Mouse (Mus musculus): ENCODE data around the gene Gja3.

DNA sequence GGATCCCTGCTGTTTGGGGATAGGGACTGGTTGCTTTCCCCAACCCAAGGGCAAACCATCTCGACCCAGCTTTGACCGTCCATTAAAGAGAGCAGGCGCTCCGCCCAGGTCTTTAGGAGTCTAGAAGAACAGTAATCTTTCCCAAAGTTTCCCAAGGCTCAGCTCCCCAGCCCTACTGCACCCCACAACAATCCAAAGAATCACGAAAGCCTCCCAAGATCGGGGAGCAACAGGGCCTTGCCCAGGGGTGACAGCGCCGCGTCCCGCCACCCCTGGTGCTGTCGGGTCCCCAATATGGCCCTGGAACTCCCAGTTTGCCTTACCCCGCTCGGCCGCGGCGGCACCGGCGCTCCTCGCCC is 717 bp downstream of the Gja3 start:
- TF ChIP-seq CTCF (IDR thresholded peaks at IDR 0.05; ENCODE audit: extremely low read depth, insufficient read length, insufficient replicate concordance, low read depth, low read length) (no peak), POLR2A (IDR thresholded peaks at IDR 0.05; ENCODE audit: low read depth, low read length) (no peak)

All from small intestine, adult 2 months (tissue).